Mouse (Mus musculus): ENCODE results near the gene Gm49391. TPM values are rescaled to one million over a fixed set of nuclear protein-coding genes. Genes with fewer than 3 reads are reported as not detected.
"Not testable (repeated sequence)": the region's sequence is repeated elsewhere in the genome, so short reads cannot be mapped to it uniquely, and the experiment has no call there.

Gm49391 gene
- 1.2 and 3.7 TPM in 2 replicates for polyA plus RNA-seq (2016; fragmentation: Nextera tagmentation; extraction: Ambion mirVana)

GRCm38 (mm10) chr13:60936500-60936901 is at the start of gene Gm49391, which contains the start of gene Ctla2a:
Gene Gm49391, minus strand, starts transcription at chr13:60936571.
Gene Ctla2a, minus strand, starts transcription at chr13:60936625.
- Histone ChIP-seq H3K27me3 (replicated peaks) (no peaks in the 10 kb centered on the region), H3K4me3 (no peak within 1 kb of the TSS), H3K36me3 (no peaks in the 10 kb centered on the region), H3K27ac (peak within 1 kb of the TSS; percentile 54; the same call in 1 of the 2 replicates), H3K4me2 (no peak within 1 kb of the TSS), H3K9ac (no peak within 1 kb of the TSS), H3K9me3 (replicated peaks) (no peaks in the 10 kb centered on the region), H3K4me1 (no peaks in the 10 kb centered on the region)
- peak; percentile 93 for ATAC-seq
- WGBS (ENCODE audit: insufficient replicate concordance): 15% methylated on average over 5 of the region's 5 CpGs

GRCm38 (mm10) chr13:60972319-60972718 is 35.9 kb upstream of the Gm49391 start:
- not testable (repeated sequence) for ATAC-seq; H3K27me3 ChIP-seq (replicated peaks); H3K9me3 ChIP-seq (replicated peaks); H3K36me3 ChIP-seq; H3K9ac ChIP-seq; H3K4me1 ChIP-seq; H3K4me3 ChIP-seq; H3K27ac ChIP-seq; H3K4me2 ChIP-seq
- 63% methylated on average over 4 of the region's 4 CpGs for WGBS (ENCODE audit: insufficient replicate concordance)

- ATAC-seq; H3K4me2 ChIP-seq; H3K36me3 ChIP-seq; H3K27ac ChIP-seq; H3K27me3 ChIP-seq (replicated peaks); H3K9me3 ChIP-seq (replicated peaks); H3K4me3 ChIP-seq; H3K4me1 ChIP-seq; H3K9ac ChIP-seq: not testable (repeated sequence)
- WGBS (ENCODE audit: insufficient replicate concordance): 35% methylated on average over 5 of the region's 5 CpGs
Observed at GRCm38 (mm10) chr13:60963985-60964384, 27.6 kb upstream of the Gm49391 start.

- no peak overlapping the region for H3K4me3 ChIP-seq
- ATAC-seq: no peak
- H3K27me3 ChIP-seq (replicated peaks): no peaks in the 10 kb centered on the region
- H3K9ac ChIP-seq: no peak overlapping the region
- H3K27ac ChIP-seq: no peak overlapping the region
- H3K4me2 ChIP-seq: no peak overlapping the region
- H3K4me1 ChIP-seq: no peaks in the 10 kb centered on the region
- no peaks in the 10 kb centered on the region for H3K9me3 ChIP-seq (replicated peaks)
- 51% methylated on average over 5 of the region's 5 CpGs for WGBS (ENCODE audit: insufficient replicate concordance)
- no peaks in the 10 kb centered on the region for H3K36me3 ChIP-seq
Observed at GRCm38 (mm10) chr13:60961706-60962105, 25.3 kb upstream of the Gm49391 start.

GRCm38 (mm10) chr13:60941884-60942283 is 5.5 kb upstream of the Gm49391 start, which contains the start of gene Tpbpa:
Gene Tpbpa, minus strand, starts transcription at chr13:60941984.
- not testable (repeated sequence) for H3K36me3 ChIP-seq; ATAC-seq; H3K4me1 ChIP-seq; H3K9ac ChIP-seq; H3K4me2 ChIP-seq; H3K9me3 ChIP-seq (replicated peaks); H3K27me3 ChIP-seq (replicated peaks); H3K4me3 ChIP-seq; H3K27ac ChIP-seq
- 55% methylated on average over 3 of the region's 3 CpGs for WGBS (ENCODE audit: insufficient replicate concordance)

- H3K4me2 ChIP-seq; H3K9me3 ChIP-seq (replicated peaks); H3K27ac ChIP-seq; ATAC-seq; H3K36me3 ChIP-seq; H3K27me3 ChIP-seq (replicated peaks); H3K4me1 ChIP-seq; H3K9ac ChIP-seq; H3K4me3 ChIP-seq: not testable (repeated sequence)
- 68% methylated on average over 2 of the region's 2 CpGs for WGBS (ENCODE audit: insufficient replicate concordance)
Observed at GRCm38 (mm10) chr13:60935490-60935889, 881 bp downstream of the Gm49391 start, which contains the start of gene Gm49393. Gene Gm49393, minus strand, starts transcription at chr13:60935590.

- WGBS (ENCODE audit: insufficient replicate concordance): 65% methylated on average over 2 of the region's 2 CpGs
- H3K9ac ChIP-seq: not testable (repeated sequence)
Observed at GRCm38 (mm10) chr13:60904780-60905179, 31.6 kb downstream of the Gm49391 start, which contains the start of gene Tpbpb. Gene Tpbpb, minus strand, starts transcription at chr13:60904880.

GRCm38 (mm10) chr13:60897328-60897727 is 39.0 kb downstream of the Gm49391 start, which contains the start of gene Ctla2b:
Gene Ctla2b, minus strand, starts transcription at chr13:60897447.
- WGBS (ENCODE audit: insufficient replicate concordance): 17% methylated on average over 3 of the region's 3 CpGs
- Histone ChIP-seq H3K9me3 (replicated peaks) (no peaks in the 10 kb centered on the region), H3K4me3 (no peak within 1 kb of the TSS), H3K27ac (0 out of 2 replicates have a peak within 1 kb of the TSS, but pooled peaks have one; percentile 20), H3K36me3 (no peaks in the 10 kb centered on the region), H3K9ac (no peak within 1 kb of the TSS), H3K27me3 (replicated peaks) (no peaks in the 10 kb centered on the region), H3K4me2 (no peak within 1 kb of the TSS), H3K4me1 (no peaks in the 10 kb centered on the region)
- ATAC-seq: peak; percentile 85

More at GRCm38 (mm10) chr13:60904780-60905179, 31.6 kb downstream of the Gm49391 start, which contains the start of gene Tpbpb:
- not testable (repeated sequence) for H3K36me3 ChIP-seq; H3K9me3 ChIP-seq (replicated peaks); H3K4me3 ChIP-seq; H3K4me1 ChIP-seq; H3K27me3 ChIP-seq (replicated peaks); ATAC-seq; H3K27ac ChIP-seq; H3K4me2 ChIP-seq

- H3K9ac ChIP-seq; H3K4me1 ChIP-seq; ATAC-seq; H3K4me3 ChIP-seq; H3K36me3 ChIP-seq; H3K27me3 ChIP-seq (replicated peaks); H3K4me2 ChIP-seq; H3K9me3 ChIP-seq (replicated peaks): not testable (repeated sequence)
- H3K27ac ChIP-seq: 0 out of 2 replicates have a peak within 1 kb of the TSS, but pooled peaks have one; percentile 20
- WGBS (ENCODE audit: insufficient replicate concordance): 72% methylated on average over 8 of the region's 8 CpGs
Observed at GRCm38 (mm10) chr13:60896794-60897193, 39.6 kb downstream of the Gm49391 start, which contains the start of gene Gm49392. Gene Gm49392, minus strand, starts transcription at chr13:60896894.

- Histone ChIP-seq H3K27me3 (replicated peaks) (no peaks in the 10 kb centered on the region), H3K27ac (no peak overlapping the region), H3K4me1 (no peaks in the 10 kb centered on the region), H3K4me2 (no peak overlapping the region), H3K4me3 (no peak overlapping the region), H3K9me3 (replicated peaks) (no peaks in the 10 kb centered on the region), H3K36me3 (no peaks in the 10 kb centered on the region), H3K9ac (no peak overlapping the region)
- ATAC-seq: no peak
Observed at GRCm38 (mm10) chr13:60895406-60896160, 40.8 kb downstream of the Gm49391 start.

GRCm38 (mm10) chr13:60892301-60892700 is 44.1 kb downstream of the Gm49391 start:
- ATAC-seq: no peak

GRCm38 (mm10) chr13:60864281-60864680 is 72.1 kb downstream of the Gm49391 start, which contains the start of gene 4930486L24Rik:
Gene 4930486L24Rik, minus strand, starts transcription at chr13:60864475.
- no peaks in the 10 kb centered on the region for H3K9me3 ChIP-seq (replicated peaks)
- H3K36me3 ChIP-seq: no peaks in the 10 kb centered on the region
- no peak within 1 kb of the TSS for H3K9ac ChIP-seq
- no peak within 1 kb of the TSS for H3K27ac ChIP-seq
- ATAC-seq: no peak
- no peak within 1 kb of the TSS for H3K4me2 ChIP-seq
- no peaks in the 10 kb centered on the region for H3K4me1 ChIP-seq
- no peak within 1 kb of the TSS for H3K4me3 ChIP-seq
- WGBS (ENCODE audit: insufficient replicate concordance): 46% methylated on average over 1 of the region's 1 CpGs
- H3K27me3 ChIP-seq (replicated peaks): no peaks in the 10 kb centered on the region

More at GRCm38 (mm10) chr13:60892301-60892700, 44.1 kb downstream of the Gm49391 start:
- WGBS (ENCODE audit: insufficient replicate concordance): 41% methylated on average over 1 of the region's 1 CpGs
- Histone ChIP-seq H3K27ac (no peak overlapping the region), H3K4me3 (no peak overlapping the region), H3K36me3 (no peaks in the 10 kb centered on the region), H3K4me2 (no peak overlapping the region), H3K4me1 (no peaks in the 10 kb centered on the region), H3K9ac (no peak overlapping the region), H3K27me3 (replicated peaks) (no peaks in the 10 kb centered on the region), H3K9me3 (replicated peaks) (no peaks in the 10 kb centered on the region)
